Mouse (Mus musculus) intestine, embryonic 16.5 days (tissue): Measurements from ENCODE around the gene Unc93b1. TPM values are rescaled to one million over a fixed set of nuclear protein-coding genes. Genes with fewer than 3 reads are reported as not detected.

Source experiments
- ATAC-seq: fragments of 200-750 bp; cut with Nextera tagmentation; 2 replicates; pipeline ENCODE4 v1.8.0; 2017; ENCODE audit warnings: moderate TSS enrichment, moderate library complexity
- H3K27ac ChIP-seq: fragments of 300-500 bp; sonication (generic); 2 replicates; pipeline ENCODE4 v1.5.1; 2014; ENCODE audit warnings: mild to moderate bottlenecking, low read length
- H3K27me3 ChIP-seq: fragments of 300-500 bp; sonication (generic); replicated peaks from 2 replicates; pipeline ENCODE4 v1.6.1; 2014; ENCODE audit warnings: low read length, control low read depth, mixed read lengths; ENCODE audit not compliant: control insufficient read depth, insufficient read depth
- H3K36me3 ChIP-seq: fragments of 300-500 bp; sonication (generic); 2 replicates; pipeline ENCODE4 v1.6.1; 2014; ENCODE audit warnings: low read length, control low read depth; ENCODE audit not compliant: control insufficient read depth, insufficient read depth
- H3K4me1 ChIP-seq: fragments of 300-500 bp; sonication (generic); 2 replicates; pipeline ENCODE4 v1.6.1; 2014; ENCODE audit warnings: low read length, control low read depth, mixed read lengths; ENCODE audit not compliant: control insufficient read depth, insufficient read depth
- H3K4me2 ChIP-seq: fragments of 300-500 bp; sonication (generic); 2 replicates; pipeline ENCODE4 v1.6.1; 2014; ENCODE audit warnings: low read depth, low read length, control low read depth
- H3K4me3 ChIP-seq: fragments of 300-500 bp; sonication (generic); 2 replicates; pipeline ENCODE4 v1.5.1; 2014; ENCODE audit warnings: mild to moderate bottlenecking, low read length
- H3K9ac ChIP-seq: fragments of 300-500 bp; sonication (generic); 2 replicates; pipeline ENCODE4 v1.6.1; 2014; ENCODE audit warnings: low read depth, low read length
- H3K9me3 ChIP-seq: fragments of 300-500 bp; sonication (generic); 2 replicates; pipeline ENCODE4 v1.6.1; 2016; ENCODE audit warnings: low read length, control low read depth; ENCODE audit not compliant: control insufficient read depth
- WGBS: fragments of 180-500 bp; shearing (Covaris S2); extraction: QIAGEN DNeasy Blood & Tissue Kit; methylation state at CpG from one replicate; pipeline ENCODE4 v1.1.7; 2014; 5-methylcytosine and 5-hydroxymethylcytosine counted together
- polyA plus RNA-seq: library from polyadenylated mRNA; unstranded; fragments of >200 nt; fragmentation: Nextera tagmentation; extraction: Ambion mirVana; gene quantifications from 2 replicates; pipeline ENCODE4 v1.2.1, GENCODE M21; 2015

Unc93b1 gene
- polyA plus RNA-seq, 1 experiment from 2014 or later: 27.0 TPM

DNA sequence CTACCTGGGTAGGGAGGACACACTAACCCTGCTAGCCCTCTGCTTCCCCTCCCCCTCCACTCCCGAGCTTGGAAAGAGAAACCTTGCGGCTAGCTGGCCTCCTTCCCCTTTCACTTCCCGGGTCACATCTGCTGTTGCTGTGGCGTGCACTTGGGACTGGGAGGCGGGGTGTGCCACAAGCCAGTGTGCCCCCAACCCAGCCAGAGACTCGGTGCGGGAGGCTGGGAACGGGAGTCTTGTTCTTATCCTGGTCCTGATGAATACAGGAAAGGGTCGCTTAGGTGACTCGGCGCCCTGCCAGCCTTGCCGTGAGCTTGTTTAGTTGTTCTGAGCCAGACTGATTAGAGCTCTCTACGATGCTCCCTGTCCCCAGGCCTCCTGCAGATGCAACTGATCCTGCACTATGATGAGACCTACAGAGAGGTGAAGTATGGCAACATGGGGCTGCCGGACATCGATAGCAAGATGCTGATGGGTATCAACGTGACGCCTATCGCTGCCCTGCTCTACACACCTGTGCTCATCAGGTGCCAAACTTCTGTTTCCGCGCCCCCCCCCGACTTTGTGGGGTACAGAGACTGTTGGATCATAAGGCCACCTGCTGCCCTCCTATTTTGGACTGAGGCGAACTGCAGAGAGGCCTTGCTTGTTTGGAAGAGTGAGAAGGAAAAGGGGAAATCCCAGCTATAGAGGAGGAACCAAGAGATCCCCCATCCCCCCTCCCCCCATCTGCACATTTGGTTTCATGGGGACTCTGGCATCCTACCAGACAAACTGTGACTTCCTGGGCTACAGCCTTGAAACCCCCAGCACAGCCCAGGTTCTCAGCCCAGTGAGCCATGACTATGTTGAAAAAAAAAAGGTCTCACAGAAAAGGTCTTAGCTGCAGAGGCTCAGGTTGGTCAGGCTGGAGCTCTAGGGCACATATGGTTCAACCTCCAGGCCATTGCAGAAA lies 1.2 kb downstream of the Unc93b1 start:
- Histone ChIP-seq H3K27ac (no peak overlapping the region), H3K9me3 (no peaks in the 10 kb centered on the region)

DNA sequence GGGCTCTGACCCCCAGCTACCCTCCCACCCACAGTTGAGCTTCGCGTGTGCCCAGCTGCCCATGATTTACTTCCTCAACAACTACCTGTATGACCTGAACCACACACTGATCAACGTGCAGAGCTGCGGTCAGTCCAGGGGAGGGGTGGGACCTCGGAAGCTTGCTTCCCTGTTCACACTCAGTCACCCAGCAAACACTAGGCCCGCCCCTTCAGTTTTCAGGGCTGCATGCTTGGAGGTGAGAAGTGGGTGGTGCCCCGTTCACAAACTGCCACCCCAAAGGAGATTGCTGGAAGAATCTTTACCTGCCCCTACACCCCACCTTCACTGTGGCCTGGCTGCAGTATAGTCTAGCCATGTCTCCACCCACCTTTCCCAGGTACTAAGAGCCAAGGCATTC lies 7.3 kb downstream of the Unc93b1 start:
- no peak overlapping the region for H3K9ac ChIP-seq
- WGBS: 75% methylated on average over 7 of the region's 7 CpGs
- no peaks in the 10 kb centered on the region for H3K36me3 ChIP-seq
- no peak for ATAC-seq
- no peak overlapping the region for H3K4me2 ChIP-seq
- H3K4me1 ChIP-seq: peaks cover 9% of the 10 kb centered on the region; the same call in 1 of the 2 replicates
- no peak overlapping the region for H3K4me3 ChIP-seq
- no peaks in the 10 kb centered on the region for H3K9me3 ChIP-seq
- no peaks in the 10 kb centered on the region for H3K27me3 ChIP-seq
- H3K27ac ChIP-seq: no peak overlapping the region

More for the DNA sequence above, 1.2 kb downstream of the Unc93b1 start:
- Histone ChIP-seq H3K4me1 (peaks cover 8% of the 10 kb centered on the region), H3K27me3 (no peaks in the 10 kb centered on the region), H3K36me3 (no peaks in the 10 kb centered on the region), H3K9ac (peak overlapping the region; percentile 74), H3K4me2 (peak overlapping the region; percentile 95), H3K4me3 (peak overlapping the region; percentile 54)
- ATAC-seq: peak; percentile 43
- 12% methylated on average over 22 of the region's 22 CpGs for WGBS

DNA sequence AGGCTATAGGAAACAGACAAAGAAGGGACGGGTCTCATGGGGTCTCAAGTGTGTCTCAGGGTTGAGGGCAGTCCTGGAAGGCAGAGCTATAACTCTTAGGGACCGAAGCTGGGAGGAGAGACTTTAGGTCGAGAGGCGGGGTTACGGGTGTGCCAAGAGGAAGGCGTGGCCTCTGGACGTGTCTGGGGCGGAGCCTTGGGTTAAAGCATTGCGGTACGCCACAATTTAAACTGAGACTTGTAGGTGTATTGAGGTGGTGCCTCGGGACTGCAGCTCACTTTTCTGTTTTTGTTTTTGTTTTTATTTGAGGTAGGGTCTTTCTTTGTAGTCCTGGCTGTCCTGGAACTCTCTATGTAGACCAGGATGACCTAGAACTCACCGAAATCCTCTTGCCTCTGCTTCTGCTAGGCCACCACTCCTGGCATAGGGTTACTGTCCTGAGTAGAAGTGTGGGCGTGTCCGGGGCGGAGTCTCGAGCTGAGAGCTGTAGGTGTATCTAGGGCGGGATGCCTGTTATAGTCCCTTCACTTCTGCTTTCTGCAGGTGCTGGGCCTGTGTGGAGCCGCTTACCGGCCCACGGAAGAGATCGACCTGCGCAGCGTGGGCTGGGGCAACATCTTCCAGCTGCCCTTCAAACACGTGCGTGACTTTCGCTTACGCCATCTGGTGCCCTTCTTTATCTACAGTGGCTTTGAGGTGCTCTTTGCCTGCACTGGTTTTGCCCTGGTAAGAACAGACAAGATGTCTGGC lies 8.2 kb downstream of the Unc93b1 start:
- Histone ChIP-seq H3K9ac (no peak overlapping the region), H3K27ac (no peak overlapping the region), H3K36me3 (no peaks in the 10 kb centered on the region), H3K27me3 (no peaks in the 10 kb centered on the region), H3K4me1 (peaks cover 9% of the 10 kb centered on the region; the same call in 1 of the 2 replicates), H3K4me3 (peak overlapping the region; percentile 23), H3K9me3 (no peaks in the 10 kb centered on the region), H3K4me2 (peak overlapping the region; percentile 44)
- WGBS: 21% methylated on average over 27 of the region's 27 CpGs
- ATAC-seq: peak; percentile 84

DNA sequence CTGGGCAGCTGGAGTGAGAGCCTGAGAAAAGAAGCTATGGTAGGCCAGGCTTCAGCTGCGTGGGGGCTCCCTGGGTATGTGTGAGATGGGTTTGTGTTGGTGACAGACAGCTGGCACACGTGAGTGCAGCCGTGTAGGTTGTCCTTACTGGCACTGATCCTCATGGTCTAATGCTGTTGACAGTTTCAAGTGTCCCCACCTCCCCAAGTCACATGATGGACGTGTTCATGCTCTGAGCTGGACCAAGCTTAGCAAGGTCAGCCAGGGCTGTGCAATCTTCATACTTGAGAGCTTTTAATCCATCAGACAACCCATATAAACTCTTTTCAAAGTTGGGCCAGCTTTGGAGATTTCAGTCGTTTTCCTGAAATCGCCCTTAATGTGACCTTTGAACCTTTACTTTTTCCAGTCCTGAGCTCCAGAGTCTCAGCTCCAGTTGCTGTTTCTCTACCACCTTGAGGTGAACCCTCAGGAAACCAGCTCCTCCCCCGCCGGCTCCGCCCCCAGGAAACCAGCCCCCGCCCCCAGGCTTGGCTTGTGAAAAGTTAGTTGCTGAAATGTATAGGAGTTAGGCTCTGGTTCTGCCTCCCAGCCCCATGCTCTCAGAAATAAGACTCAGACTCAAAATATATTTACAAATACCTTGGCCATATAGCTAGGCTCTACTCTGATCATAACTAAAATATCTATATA lies 11.0 kb downstream of the Unc93b1 start:
- no peak overlapping the region for H3K9ac ChIP-seq
- H3K4me1 ChIP-seq: peaks cover 9% of the 10 kb centered on the region; the same call in 1 of the 2 replicates
- H3K4me3 ChIP-seq: no peak overlapping the region
- peak; percentile 56; the same call in 1 of the 2 replicates for ATAC-seq
- H3K4me2 ChIP-seq: no peak overlapping the region
- 25% methylated on average over 10 of the region's 10 CpGs for WGBS
- no peaks in the 10 kb centered on the region for H3K9me3 ChIP-seq
- no peak overlapping the region for H3K27ac ChIP-seq
- no peaks in the 10 kb centered on the region for H3K27me3 ChIP-seq
- no peaks in the 10 kb centered on the region for H3K36me3 ChIP-seq

DNA sequence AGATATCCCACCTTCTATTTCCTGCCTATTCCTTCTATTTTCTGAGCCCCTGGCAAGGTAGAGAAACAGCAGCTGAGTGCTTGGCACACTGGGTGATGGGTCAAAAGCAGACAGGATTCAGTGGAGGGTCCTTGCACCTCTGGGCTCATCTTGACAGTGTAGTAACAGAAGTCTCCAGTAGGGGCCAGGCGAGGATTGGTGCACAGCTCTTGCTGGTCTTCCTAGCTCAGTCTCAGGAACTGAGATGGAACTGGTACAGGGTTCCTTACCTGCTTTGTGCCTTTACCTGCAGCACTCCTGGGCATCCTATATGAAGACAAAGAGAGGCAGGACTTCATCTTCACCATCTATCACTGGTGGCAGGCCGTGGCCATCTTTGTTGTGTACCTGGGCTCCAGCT lies 11.7 kb downstream of the Unc93b1 start:
- no peak overlapping the region for H3K9ac ChIP-seq
- H3K9me3 ChIP-seq: no peaks in the 10 kb centered on the region
- peak; percentile 67 for ATAC-seq
- H3K4me3 ChIP-seq: no peak overlapping the region
- WGBS: 21% methylated on average over 2 of the region's 2 CpGs
- H3K36me3 ChIP-seq: no peaks in the 10 kb centered on the region
- H3K4me2 ChIP-seq: no peak overlapping the region
- H3K4me1 ChIP-seq: peaks cover 9% of the 10 kb centered on the region; the same call in 1 of the 2 replicates
- no peaks in the 10 kb centered on the region for H3K27me3 ChIP-seq
- no peak overlapping the region for H3K27ac ChIP-seq

DNA sequence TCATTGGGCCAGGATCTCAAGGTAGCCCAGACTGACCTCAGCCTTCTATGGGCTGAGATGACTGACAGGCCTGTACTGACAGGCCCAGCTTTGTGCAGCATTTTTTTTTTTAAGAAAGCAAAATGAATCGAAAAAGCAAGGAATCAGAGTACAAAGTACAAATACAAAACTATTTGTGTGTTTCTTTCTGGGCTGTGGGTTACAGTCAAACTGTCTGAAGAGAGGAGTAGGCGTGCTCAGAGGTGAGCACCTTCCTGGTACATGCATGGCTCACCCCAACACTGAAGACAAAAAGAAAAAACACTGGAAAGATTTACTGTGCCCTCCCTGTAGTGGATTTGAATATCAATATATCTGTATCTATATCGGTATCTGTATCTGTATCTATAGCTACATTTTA lies 12.8 kb downstream of the Unc93b1 start:
- 82% methylated on average over 3 of the region's 3 CpGs for WGBS
- peaks cover 9% of the 10 kb centered on the region; the same call in 1 of the 2 replicates for H3K4me1 ChIP-seq
- H3K9me3 ChIP-seq: no peaks in the 10 kb centered on the region
- no peak overlapping the region for H3K4me3 ChIP-seq
- H3K9ac ChIP-seq: no peak overlapping the region
- H3K27me3 ChIP-seq: no peaks in the 10 kb centered on the region
- no peak overlapping the region for H3K27ac ChIP-seq
- H3K36me3 ChIP-seq: no peaks in the 10 kb centered on the region
- ATAC-seq: no peak
- H3K4me2 ChIP-seq: no peak overlapping the region

DNA sequence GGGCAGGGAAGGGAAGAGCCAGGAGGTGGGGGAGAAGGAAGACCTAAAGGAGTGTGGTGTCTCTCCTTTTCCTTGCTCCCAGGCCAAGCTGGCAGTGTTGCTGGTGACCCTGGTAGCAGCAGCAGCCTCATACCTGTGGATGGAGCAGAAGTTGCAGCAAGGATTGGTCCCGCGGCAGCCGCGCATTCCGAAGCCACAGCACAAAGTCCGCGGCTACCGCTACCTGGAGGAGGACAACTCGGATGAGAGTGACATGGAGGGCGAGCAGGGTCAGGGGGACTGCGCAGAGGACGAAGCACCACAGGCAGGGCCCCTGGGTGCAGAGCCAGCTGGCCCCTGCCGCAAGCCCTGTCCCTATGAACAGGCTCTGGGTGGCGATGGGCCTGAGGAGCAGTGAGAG lies 13.6 kb downstream of the Unc93b1 start:
- no peak overlapping the region for H3K4me2 ChIP-seq
- no peak for ATAC-seq
- H3K27me3 ChIP-seq: no peaks in the 10 kb centered on the region
- H3K36me3 ChIP-seq: no peaks in the 10 kb centered on the region
- no peak overlapping the region for H3K4me3 ChIP-seq
- no peaks in the 10 kb centered on the region for H3K9me3 ChIP-seq
- 70% methylated on average over 14 of the region's 14 CpGs for WGBS
- no peak overlapping the region for H3K27ac ChIP-seq
- H3K4me1 ChIP-seq: 0 out of 2 replicates have a peak, but pooled peaks cover 3% of the 10 kb centered on the region
- no peak overlapping the region for H3K9ac ChIP-seq

DNA sequence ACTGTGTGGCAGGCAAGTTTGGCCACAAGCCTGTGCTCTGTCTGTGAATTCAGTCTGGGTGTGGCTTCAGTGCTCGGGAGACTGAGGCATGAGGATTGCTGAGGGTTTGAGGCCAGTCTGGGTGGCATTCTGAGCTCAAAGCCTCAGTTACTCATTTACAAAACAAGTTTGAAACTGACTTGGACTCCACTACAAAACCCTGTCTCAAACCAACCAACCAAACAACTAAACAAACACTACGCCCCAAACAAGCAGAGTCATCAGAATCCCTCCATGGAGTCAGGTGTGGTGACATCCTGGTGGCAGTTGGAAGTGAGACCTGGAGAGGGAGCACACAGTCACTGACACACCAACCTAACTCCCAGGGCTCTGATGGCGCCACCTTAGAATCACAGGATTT lies 15.3 kb downstream of the Unc93b1 start:
- WGBS: 86% methylated on average over 3 of the region's 3 CpGs
- Histone ChIP-seq H3K4me2 (no peak overlapping the region), H3K36me3 (no peaks in the 10 kb centered on the region), H3K9me3 (no peaks in the 10 kb centered on the region), H3K27me3 (no peaks in the 10 kb centered on the region), H3K27ac (no peak overlapping the region), H3K9ac (no peak overlapping the region), H3K4me3 (no peak overlapping the region), H3K4me1 (0 out of 2 replicates have a peak, but pooled peaks cover 3% of the 10 kb centered on the region)
- no peak for ATAC-seq

DNA sequence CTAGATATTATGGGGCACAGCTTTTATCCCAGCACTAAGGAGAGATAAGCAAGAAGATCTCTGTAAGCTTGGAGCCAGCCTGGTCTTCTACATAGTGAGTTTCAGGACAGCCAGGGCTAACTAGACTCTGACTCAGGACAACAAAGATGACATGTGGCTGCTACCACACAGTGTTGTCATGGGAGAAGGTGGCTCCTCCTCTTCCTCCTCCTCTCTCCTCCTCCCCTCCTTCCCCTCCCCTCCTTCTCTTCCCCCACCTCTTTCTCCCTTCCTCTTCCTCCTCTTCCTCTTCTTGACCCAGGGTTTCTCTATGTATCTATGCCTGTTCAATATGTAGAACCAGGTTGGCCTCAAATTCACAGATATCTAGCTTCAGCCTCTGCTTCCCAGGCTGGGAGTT lies 16.5 kb downstream of the Unc93b1 start:
- H3K9me3 ChIP-seq: no peaks in the 10 kb centered on the region
- no peak overlapping the region for H3K9ac ChIP-seq
- no peak overlapping the region for H3K4me3 ChIP-seq
- ATAC-seq: no peak
- H3K36me3 ChIP-seq: no peaks in the 10 kb centered on the region
- peaks cover 3% of the 10 kb centered on the region; the same call in 1 of the 2 replicates for H3K4me1 ChIP-seq
- H3K27ac ChIP-seq: no peak overlapping the region
- H3K4me2 ChIP-seq: no peak overlapping the region
- no peaks in the 10 kb centered on the region for H3K27me3 ChIP-seq
